25 mouse cellular contexts compared by ENCODE assay signal in the genomic region with DNA sequence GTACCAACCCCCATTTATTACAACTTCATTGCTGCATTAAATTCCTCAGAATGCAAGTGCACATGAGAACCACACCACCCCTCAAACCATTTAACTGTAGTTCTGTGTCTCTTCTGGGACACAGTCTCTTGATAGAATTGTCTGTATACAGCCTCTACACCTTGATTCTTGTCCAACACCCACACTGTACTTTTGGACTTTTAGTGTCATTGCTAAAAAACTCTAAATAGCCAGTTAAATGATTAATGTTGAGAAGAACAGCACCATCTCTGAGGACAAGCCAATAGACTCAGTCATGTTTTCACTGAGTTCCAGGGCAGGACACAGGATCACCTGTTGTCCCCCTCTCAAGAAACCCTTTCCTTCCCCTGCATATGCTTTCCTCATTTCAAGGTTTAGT.
"Had no signal": no experiment of that assay in that cellular context is flagged by ENCODE, and none has a peak within 500 bp of the region (broad histone marks: within the 10 kb centered on the region; RNA-seq: fewer than 3 reads in every experiment).

No protein-coding gene starts in this region.

- H3K9ac ChIP-seq: forebrain, postnatal 0 days; heart, embryonic 13.5 days; heart, embryonic 15.5 days; hindbrain, embryonic 13.5 days; hindbrain, embryonic 15.5 days; limb, embryonic 13.5 days; limb, embryonic 15.5 days; liver, embryonic 13.5 days; liver, embryonic 15.5 days had no signal

- H3K4me3 ChIP-seq: heart, adult 2 months; heart, embryonic 13.5 days; heart, embryonic 15.5 days; hindbrain, embryonic 13.5 days; hindbrain, embryonic 15.5 days; limb, embryonic 13.5 days; limb, embryonic 15.5 days; liver, embryonic 13.5 days; liver, embryonic 15.5 days had no signal

- H3K9me3 ChIP-seq: heart, embryonic 13.5 days; heart, embryonic 15.5 days; hindbrain, embryonic 13.5 days; hindbrain, embryonic 15.5 days; limb, embryonic 13.5 days; limb, embryonic 15.5 days; liver, embryonic 13.5 days; liver, embryonic 15.5 days had no signal

- DNase-seq: forebrain, postnatal 0 days; gastrocnemius, postnatal 14 days; gastrocnemius, postnatal 36 days; heart, adult 11 months; heart, adult 2 months; heart, postnatal 14 days; heart, postnatal 36 days; kidney, adult 11 months; kidney, postnatal 14 days; layer of hippocampus, adult 9-11 months; layer of hippocampus, postnatal 36 days; left cerebral cortex, postnatal 4 days; liver, embryonic 13.5 days had no signal

- H3K27ac ChIP-seq: heart, adult 2 months; heart, embryonic 13.5 days; heart, embryonic 15.5 days; hindbrain, embryonic 13.5 days; hindbrain, embryonic 15.5 days; hindbrain, postnatal 0 days; kidney, postnatal 0 days; limb, embryonic 13.5 days; limb, embryonic 15.5 days; liver, embryonic 13.5 days; liver, embryonic 15.5 days had no signal

- H3K4me2 ChIP-seq: heart, embryonic 11.5 days; heart, embryonic 13.5 days; heart, embryonic 15.5 days; hindbrain, embryonic 13.5 days; hindbrain, embryonic 15.5 days; limb, embryonic 13.5 days; limb, embryonic 15.5 days; liver, embryonic 11.5 days; liver, embryonic 13.5 days; liver, embryonic 15.5 days had no signal

- H3K36me3 ChIP-seq: heart, embryonic 13.5 days; heart, embryonic 15.5 days; hindbrain, embryonic 13.5 days; hindbrain, embryonic 15.5 days; limb, embryonic 13.5 days; limb, embryonic 15.5 days; liver, embryonic 13.5 days; liver, embryonic 15.5 days had no signal

- H3K27me3 ChIP-seq: heart, embryonic 13.5 days; heart, embryonic 15.5 days; hindbrain, embryonic 13.5 days; hindbrain, embryonic 15.5 days; limb, embryonic 13.5 days; limb, embryonic 15.5 days; liver, embryonic 13.5 days; liver, embryonic 15.5 days had no signal

- H3K4me1 ChIP-seq: heart, embryonic 13.5 days; heart, embryonic 15.5 days; hindbrain, embryonic 13.5 days; hindbrain, embryonic 15.5 days; limb, embryonic 13.5 days; limb, embryonic 15.5 days; liver, embryonic 13.5 days; liver, embryonic 15.5 days had no signal

- ATAC-seq: forebrain, postnatal 0 days; hindbrain, postnatal 0 days; intestine, embryonic 16.5 days had no signal
